Mouse (Mus musculus) MEL (cell line): ENCODE results near the gene Syne2.

Source experiments
- CTCF ChIP-seq, 3 experiments: IDR thresholded peaks in 2 of 3; conservative IDR thresholded peaks in 1 of 3; 2 replicates each; pipeline ENCODE4 v1.5.1; 2011 to 2012; ENCODE audit warnings: low read length in 3 of 3, low read depth in 2 of 3, mild to moderate bottlenecking in 2 of 3, improper control_type of control experiment in 1 of 3, inconsistent platforms in 1 of 3, mixed read lengths in 1 of 3, moderate library complexity in 1 of 3; ENCODE audit not compliant: control insufficient read depth in 1 of 3, insufficient read depth in 1 of 3, poor library complexity in 1 of 3, severe bottlenecking in 1 of 3
- E2F4 ChIP-seq: IDR thresholded peaks from 2 replicates; pipeline ENCODE4 v1.6.1; 2011; ENCODE audit warnings: low read depth, low read length, improper control_type of control experiment, borderline replicate concordance
- ETS1 ChIP-seq: IDR thresholded peaks from 2 replicates; pipeline ENCODE4 v1.6.1; 2012; ENCODE audit warnings: low read depth, mild to moderate bottlenecking, inconsistent platforms, low read length, improper control_type of control experiment, moderate library complexity
- GABPA ChIP-seq: IDR thresholded peaks from 2 replicates; pipeline ENCODE4 v1.6.1; 2012; ENCODE audit warnings: low read depth, mild to moderate bottlenecking, inconsistent platforms, low read length, improper control_type of control experiment, moderate library complexity
- GATA1 ChIP-seq: IDR thresholded peaks from 2 replicates; pipeline ENCODE4 v1.6.1; 2011; ENCODE audit warnings: low read depth, low read length, improper control_type of control experiment
- POLR2A ChIP-seq, 2 experiments: IDR thresholded peaks; 2 replicates each; pipeline ENCODE4 v1.6.1; 2011 to 2012; ENCODE audit warnings: low read length in 2 of 2, mild to moderate bottlenecking in 2 of 2, control low read depth in 1 of 2, improper control_type of control experiment in 1 of 2, low read depth in 1 of 2, moderate library complexity in 1 of 2; ENCODE audit not compliant: control insufficient read depth in 1 of 2, insufficient read depth in 1 of 2, poor library complexity in 1 of 2
- UBTF ChIP-seq: IDR thresholded peaks from 2 replicates; pipeline ENCODE4 v1.6.1; 2012; ENCODE audit warnings: low read depth, mild to moderate bottlenecking, inconsistent platforms, low read length, improper control_type of control experiment, moderate library complexity, borderline replicate concordance; ENCODE audit not compliant: insufficient read depth
- ZMIZ1 ChIP-seq: IDR thresholded peaks from 2 replicates; pipeline ENCODE4 v1.6.1; 2012; ENCODE audit warnings: low read depth, mild to moderate bottlenecking, inconsistent platforms, low read length, improper control_type of control experiment, moderate library complexity

GRCm38 (mm10) chr12:76008991-76009390, 191.1 kb downstream of the Syne2 start:
- TF ChIP-seq ZMIZ1: no peak
- no peak for TF ChIP-seq GABPA
- TF ChIP-seq E2F4: no peak
- TF ChIP-seq POLR2A (IDR thresholded peaks at IDR 0.05; ENCODE audit: control insufficient read depth in 1 of 2, insufficient read depth in 1 of 2, low read depth in 1 of 2, low read length in 2 of 2, poor library complexity in 1 of 2): no peak
- TF ChIP-seq CTCF (IDR thresholded peaks at IDR 0.05 in 2 of 3, conservative IDR thresholded peaks at IDR 0.05 in 1 of 3; ENCODE audit: control insufficient read depth in 1 of 3, insufficient read depth in 1 of 3, low read depth in 2 of 3, low read length in 3 of 3, poor library complexity in 1 of 3, severe bottlenecking in 1 of 3): no peak
- no peak for TF ChIP-seq ETS1
- TF ChIP-seq GATA1: no peak
- TF ChIP-seq UBTF: no peak
